Mouse (Mus musculus): ENCODE measurements around the gene 3830406C13Rik. TPM values are rescaled to one million over a fixed set of nuclear protein-coding genes. Genes with fewer than 3 reads are reported as not detected.

Gene 3830406C13Rik
- polyA plus RNA-seq, 1 experiment = 18.7 TPM

DNA sequence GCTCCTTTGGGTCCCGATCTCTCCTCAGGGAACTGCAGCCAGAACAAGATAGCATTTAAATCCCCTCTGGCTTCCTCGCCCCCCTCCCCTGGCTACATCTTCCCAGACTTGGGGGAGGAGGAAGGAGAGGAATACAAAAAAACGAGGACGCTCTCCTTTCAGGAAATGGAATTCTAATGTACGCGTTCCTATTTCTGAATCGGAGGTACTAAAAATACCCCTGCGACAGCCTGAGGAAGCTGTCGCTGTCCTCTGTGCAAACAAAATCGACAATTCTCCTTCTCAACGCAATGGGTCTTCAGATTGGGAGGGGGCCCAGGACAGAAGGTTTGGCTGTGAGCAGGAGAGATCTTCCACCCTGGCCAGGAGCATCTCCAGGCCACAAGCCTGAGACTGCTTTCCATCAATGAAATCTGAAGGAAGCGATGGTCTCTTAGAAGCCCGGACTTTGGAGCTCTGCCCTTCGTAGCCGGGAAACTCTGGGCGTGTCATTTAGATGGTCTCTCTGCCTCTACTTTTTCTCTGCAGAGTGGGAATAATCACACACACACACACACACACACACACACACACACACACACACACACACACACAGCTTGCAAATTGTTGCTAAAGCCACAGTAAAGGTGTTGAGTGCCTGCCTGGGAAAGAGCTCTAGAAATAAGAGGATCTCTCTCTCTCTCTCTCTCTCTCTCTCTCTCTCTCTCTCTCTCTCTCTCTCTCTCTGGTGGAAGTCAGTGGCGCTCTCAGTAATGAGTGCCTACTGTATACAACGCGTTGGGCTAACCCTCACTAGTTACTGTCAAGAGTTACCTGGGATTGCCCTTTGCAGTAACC lies 56.5 kb downstream of the 3830406C13Rik start:
- H3K4me3 ChIP-seq (replicated peaks; ENCODE audit: control insufficient read depth, low read depth, low read length) = no peak overlapping the region

DNA sequence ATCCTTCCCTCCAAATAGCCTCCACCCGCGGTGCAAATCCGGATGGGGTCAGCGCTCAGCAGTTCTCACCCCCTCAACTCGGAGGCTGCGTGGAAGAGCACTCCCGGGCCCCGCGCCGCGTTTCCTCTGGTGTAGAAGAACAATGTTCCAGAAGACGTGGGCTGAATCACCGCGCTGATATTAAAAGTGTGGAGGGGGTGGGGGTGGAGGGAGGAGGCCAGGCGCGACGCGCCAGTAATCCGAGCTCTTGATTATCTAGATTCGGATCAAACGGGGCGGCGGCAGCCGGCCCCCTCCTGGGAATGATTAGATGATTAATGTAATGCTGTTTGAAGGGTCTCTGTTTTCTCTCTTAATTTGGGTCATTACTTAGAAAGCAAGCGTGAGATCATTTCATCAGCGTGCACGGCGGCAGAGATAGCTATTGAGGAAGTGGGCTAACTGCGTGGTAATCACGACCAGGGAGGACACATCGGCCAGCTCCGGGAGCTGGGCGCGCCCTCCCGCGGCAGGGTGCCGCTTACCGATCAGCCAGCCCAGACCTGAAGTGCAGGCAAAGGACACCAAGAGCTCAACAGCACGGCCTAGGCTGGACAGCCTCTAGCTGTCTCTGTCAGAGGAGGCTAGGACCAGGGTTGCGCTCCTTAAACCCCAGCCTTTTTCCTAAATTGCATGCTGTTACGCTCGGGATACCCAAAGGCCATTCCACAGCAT lies 57.3 kb downstream of the 3830406C13Rik start:
- WGBS = 3% methylated on average over 42 of the region's 42 CpGs
- TF ChIP-seq POLR2A (IDR thresholded peaks at IDR 0.05; ENCODE audit: borderline replicate concordance, control insufficient read depth, low read depth, low read length) (no peak), CTCF (IDR thresholded peaks at IDR 0.05; ENCODE audit: control insufficient read depth, insufficient read depth, low read length) (no peak)
- H3K4me1 ChIP-seq (ENCODE audit: control insufficient read depth, insufficient read depth, low read length) = no peaks in the 10 kb centered on the region
- H3K27ac ChIP-seq (ENCODE audit: control insufficient read depth, insufficient read depth, low read depth, low read length, poor library complexity) = no peak overlapping the region
- H3K4me3 ChIP-seq (replicated peaks; ENCODE audit: control insufficient read depth, low read depth, low read length) = no peak overlapping the region

More for the DNA sequence above, 56.5 kb downstream of the 3830406C13Rik start:
- Histone ChIP-seq H3K4me1 (ENCODE audit: control insufficient read depth, insufficient read depth, low read length) (no peaks in the 10 kb centered on the region), H3K27ac (ENCODE audit: control insufficient read depth, insufficient read depth, low read depth, low read length, poor library complexity) (no peak overlapping the region)
- TF ChIP-seq CTCF (IDR thresholded peaks at IDR 0.05; ENCODE audit: control insufficient read depth, insufficient read depth, low read length) (no peak), POLR2A (IDR thresholded peaks at IDR 0.05; ENCODE audit: borderline replicate concordance, control insufficient read depth, low read depth, low read length) (no peak)
- WGBS = 3% methylated on average over 19 of the region's 19 CpGs

DNA sequence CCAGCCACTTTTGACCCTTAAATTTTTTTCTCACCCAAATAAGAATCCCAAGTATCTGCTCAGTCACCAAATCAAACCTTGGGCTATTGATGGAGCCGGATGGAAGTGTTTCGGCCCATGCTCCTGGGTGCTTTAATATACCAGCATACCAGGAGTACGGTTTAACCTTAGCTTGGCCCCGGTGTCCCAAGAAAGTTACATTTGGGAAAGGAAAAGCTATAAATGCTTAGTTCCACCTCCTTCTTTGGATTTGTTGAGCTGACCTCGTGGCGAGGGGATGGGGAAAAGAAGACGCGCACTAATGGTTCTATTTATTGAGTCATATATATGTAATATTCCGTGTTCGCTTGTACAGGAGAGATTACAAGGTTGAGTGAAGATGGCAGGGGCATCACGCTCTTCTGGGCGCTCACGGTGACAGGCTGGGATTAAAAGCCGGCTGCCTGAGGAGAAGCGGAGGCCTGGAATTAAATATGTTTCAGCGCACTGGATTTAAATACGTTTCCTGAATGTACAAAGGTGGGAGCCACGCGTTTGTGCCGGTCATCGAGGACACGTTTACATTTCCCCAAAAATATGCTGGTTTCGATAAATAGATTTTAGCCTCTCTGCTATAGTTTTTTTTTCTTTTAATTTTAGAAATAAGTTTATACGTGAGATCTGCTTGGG lies 58.0 kb downstream of the 3830406C13Rik start:
- TF ChIP-seq POLR2A (IDR thresholded peaks at IDR 0.05; ENCODE audit: borderline replicate concordance, control insufficient read depth, low read depth, low read length) = no peak
- TF ChIP-seq CTCF (IDR thresholded peaks at IDR 0.05; ENCODE audit: control insufficient read depth, insufficient read depth, low read length) = no peak
- no peak overlapping the region for H3K27ac ChIP-seq (ENCODE audit: control insufficient read depth, insufficient read depth, low read depth, low read length, poor library complexity)
- WGBS = 10% methylated on average over 24 of the region's 24 CpGs
- H3K4me3 ChIP-seq (replicated peaks; ENCODE audit: control insufficient read depth, low read depth, low read length) = no peak overlapping the region
- H3K4me1 ChIP-seq (ENCODE audit: control insufficient read depth, insufficient read depth, low read length) = no peaks in the 10 kb centered on the region

DNA sequence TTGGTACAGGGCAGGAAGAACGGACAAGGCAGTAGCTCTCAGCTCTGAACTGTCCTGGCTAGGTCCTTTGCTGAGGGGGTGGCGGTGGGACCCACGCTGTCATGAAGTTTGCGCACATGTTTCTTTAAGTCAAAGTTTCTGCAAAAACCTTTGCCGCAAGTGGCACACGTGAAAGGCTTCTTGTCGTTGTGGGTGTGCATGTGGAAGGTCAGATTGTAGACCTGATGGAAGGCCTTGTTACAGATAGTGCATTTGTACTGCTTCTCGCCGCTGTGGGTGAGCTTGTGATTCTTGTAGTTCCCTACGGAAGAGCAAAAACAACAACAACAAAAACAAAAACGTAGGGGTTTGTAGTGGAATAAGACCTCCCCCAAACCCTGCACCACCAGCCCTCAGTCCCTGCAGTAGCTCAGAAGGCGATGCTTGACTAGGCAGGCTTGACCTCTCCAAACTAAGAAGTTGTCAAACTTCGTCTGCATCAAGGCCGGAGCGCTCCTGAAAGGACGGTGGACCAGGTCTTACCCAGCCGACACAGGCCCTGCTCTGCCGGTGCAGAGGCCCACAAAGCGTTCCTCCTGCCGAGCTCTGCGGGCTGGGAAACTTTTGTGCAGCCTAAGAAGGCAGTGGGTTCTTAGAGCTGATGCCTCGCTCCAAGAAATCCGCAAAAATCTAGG lies 58.6 kb downstream of the 3830406C13Rik start:
- WGBS = 8% methylated on average over 23 of the region's 23 CpGs

DNA sequence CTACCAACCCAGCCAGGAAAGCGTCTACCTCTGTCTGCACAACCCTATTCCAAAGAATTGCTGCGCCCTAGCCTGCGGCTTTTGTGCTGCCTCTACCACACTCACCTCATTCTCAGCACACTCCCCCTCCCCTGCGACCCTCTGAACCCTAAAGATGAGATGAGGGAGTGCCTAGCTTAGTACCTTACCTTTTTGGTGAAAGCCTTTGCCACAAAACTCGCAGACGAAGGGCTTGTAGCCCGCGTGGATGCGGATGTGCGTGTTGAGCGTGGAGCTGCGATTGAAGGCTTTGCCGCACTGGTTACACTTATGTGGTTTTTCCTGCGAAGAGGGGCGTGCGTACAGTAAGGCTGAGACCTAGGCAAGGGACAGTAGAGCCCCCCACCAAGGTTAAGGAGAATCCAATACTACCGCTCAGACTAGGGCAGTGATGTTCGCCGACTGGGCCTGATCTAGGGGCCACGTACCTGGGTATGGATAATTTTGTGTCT lies 59.5 kb downstream of the 3830406C13Rik start:
- Histone ChIP-seq H3K4me3 (replicated peaks; ENCODE audit: control insufficient read depth, low read depth, low read length) (no peak overlapping the region), H3K4me1 (ENCODE audit: control insufficient read depth, insufficient read depth, low read length) (no peaks in the 10 kb centered on the region), H3K27ac (ENCODE audit: control insufficient read depth, insufficient read depth, low read depth, low read length, poor library complexity) (no peak overlapping the region)
- TF ChIP-seq POLR2A (IDR thresholded peaks at IDR 0.05; ENCODE audit: borderline replicate concordance, control insufficient read depth, low read depth, low read length) = no peak
- TF ChIP-seq CTCF (IDR thresholded peaks at IDR 0.05; ENCODE audit: control insufficient read depth, insufficient read depth, low read length) = no peak
- WGBS = 9% methylated on average over 20 of the region's 20 CpGs

More for the DNA sequence above, 58.6 kb downstream of the 3830406C13Rik start:
- no peaks in the 10 kb centered on the region for H3K4me1 ChIP-seq (ENCODE audit: control insufficient read depth, insufficient read depth, low read length)
- no peak for TF ChIP-seq POLR2A (IDR thresholded peaks at IDR 0.05; ENCODE audit: borderline replicate concordance, control insufficient read depth, low read depth, low read length)
- TF ChIP-seq CTCF (IDR thresholded peaks at IDR 0.05; ENCODE audit: control insufficient read depth, insufficient read depth, low read length) = no peak
- H3K4me3 ChIP-seq (replicated peaks; ENCODE audit: control insufficient read depth, low read depth, low read length) = no peak overlapping the region
- H3K27ac ChIP-seq (ENCODE audit: control insufficient read depth, insufficient read depth, low read depth, low read length, poor library complexity) = no peak overlapping the region

DNA sequence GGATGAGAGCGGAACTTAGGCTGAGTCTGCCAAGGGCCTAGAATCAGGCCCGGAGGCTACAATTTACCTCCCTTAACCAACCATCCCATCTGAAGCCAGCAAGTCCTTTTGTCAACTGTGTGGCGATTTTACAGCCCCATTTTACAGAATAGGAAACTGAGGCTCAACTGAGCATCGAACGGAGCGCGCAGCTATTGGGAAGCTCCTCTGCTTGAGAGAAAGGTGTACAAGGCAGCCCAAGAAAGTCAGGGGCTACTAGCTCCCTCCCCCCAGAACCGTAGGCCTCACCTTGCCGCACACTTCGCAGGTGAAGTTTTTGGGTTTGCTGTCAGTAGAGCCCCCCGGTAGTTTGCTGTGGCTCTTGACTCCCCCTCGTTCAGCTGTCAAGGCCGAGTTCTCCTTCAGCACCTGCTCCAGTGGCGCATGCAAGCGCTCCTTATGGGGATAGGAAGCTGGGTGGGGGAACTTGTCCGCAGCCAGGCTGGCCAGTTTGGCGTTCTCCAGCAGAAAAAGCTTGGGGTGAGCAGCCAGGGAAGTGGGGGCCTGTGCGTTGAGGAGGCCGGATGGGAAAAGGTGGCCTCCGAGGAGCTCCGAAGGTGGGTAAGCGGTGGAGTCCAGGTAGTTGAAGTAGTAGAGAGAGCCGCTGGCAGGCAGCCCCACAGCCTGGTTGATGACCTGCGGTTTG lies 60.2 kb downstream of the 3830406C13Rik start:
- 8% methylated on average over 24 of the region's 24 CpGs for WGBS
- Histone ChIP-seq H3K4me1 (ENCODE audit: control insufficient read depth, insufficient read depth, low read length) (no peaks in the 10 kb centered on the region), H3K4me3 (replicated peaks; ENCODE audit: control insufficient read depth, low read depth, low read length) (no peak overlapping the region), H3K27ac (ENCODE audit: control insufficient read depth, insufficient read depth, low read depth, low read length, poor library complexity) (no peak overlapping the region; the same call in 1 of the 2 replicates)
- no peak for TF ChIP-seq CTCF (IDR thresholded peaks at IDR 0.05; ENCODE audit: control insufficient read depth, insufficient read depth, low read length)
- TF ChIP-seq POLR2A (IDR thresholded peaks at IDR 0.05; ENCODE audit: borderline replicate concordance, control insufficient read depth, low read depth, low read length) = no peak

DNA sequence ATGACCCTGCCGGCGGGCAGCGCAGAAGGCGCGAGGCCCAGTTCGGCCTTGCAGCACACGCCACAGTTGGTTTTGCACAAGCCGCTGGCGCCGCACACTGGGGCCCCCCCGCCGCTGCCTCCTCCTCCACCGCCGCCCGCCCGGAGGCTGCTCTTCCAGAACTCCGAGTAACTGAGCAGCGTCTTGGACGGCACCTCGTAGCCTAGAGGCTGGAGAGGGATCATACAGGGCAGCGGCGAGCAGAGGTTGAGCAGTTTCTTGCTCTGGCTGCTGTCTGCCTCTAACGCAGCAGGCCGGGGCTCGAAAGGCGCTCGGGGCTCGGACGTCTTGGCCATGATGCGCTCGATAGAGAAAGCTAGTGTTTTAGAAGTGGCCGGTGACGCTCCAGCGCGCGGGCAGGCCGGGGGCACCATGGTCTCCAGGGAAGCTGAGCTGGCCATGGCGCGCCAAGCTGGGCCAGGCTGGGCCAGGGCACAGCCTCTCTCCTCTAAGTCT lies 60.8 kb downstream of the 3830406C13Rik start:
- no peak overlapping the region; the same call in 1 of the 2 replicates for H3K27ac ChIP-seq (ENCODE audit: control insufficient read depth, insufficient read depth, low read depth, low read length, poor library complexity)
- no peaks in the 10 kb centered on the region for H3K4me1 ChIP-seq (ENCODE audit: control insufficient read depth, insufficient read depth, low read length)
- TF ChIP-seq POLR2A (IDR thresholded peaks at IDR 0.05; ENCODE audit: borderline replicate concordance, control insufficient read depth, low read depth, low read length) (no peak), CTCF (IDR thresholded peaks at IDR 0.05; ENCODE audit: control insufficient read depth, insufficient read depth, low read length) (no peak)
- WGBS = 2% methylated on average over 37 of the region's 39 CpGs
- H3K4me3 ChIP-seq (replicated peaks; ENCODE audit: control insufficient read depth, low read depth, low read length) = no peak overlapping the region

Measured in bone marrow, adult 2 months (tissue).